In genomic region chr6:97346932-97347331, GRCm38 (mm10) we compare ENCODE assay signal across 21 mouse cellular contexts.
DNase-seq lines count a peak whose midpoint lies in the region; ATAC-seq lines count a peak whose summit lies in the region.
"Had no signal": no experiment of that assay in that cellular context is flagged by ENCODE, and none has a peak within 500 bp of the region (broad histone marks: within the 10 kb centered on the region; RNA-seq: fewer than 3 reads in every experiment).

No protein-coding gene starts in this region.

- peaks cover 17% of the 10 kb centered on the region for H3K4me1 ChIP-seq in kidney, embryonic 16.5 days (ENCODE audit: insufficient read depth, low read length)
- H3K4me1 ChIP-seq in kidney, embryonic 14.5 days (ENCODE audit: control insufficient read depth, insufficient read depth, low read length), result peaks cover 11% of the 10 kb centered on the region
- H3K4me1 ChIP-seq in intestine, embryonic 14.5 days (replicated peaks; ENCODE audit: control insufficient read depth, insufficient read depth, low read length), result peaks cover 7% of the 10 kb centered on the region; the same call in 1 of the 2 replicates
- 0 out of 2 replicates have a peak, but pooled peaks cover 4% of the 10 kb centered on the region for H3K4me1 ChIP-seq in stomach, embryonic 14.5 days (ENCODE audit: control insufficient read depth, insufficient read depth, low read length)
- peaks cover 26% of the 10 kb centered on the region for H3K4me1 ChIP-seq in forebrain, embryonic 12.5 days

- H3K4me2 ChIP-seq in kidney, embryonic 16.5 days (replicated peaks; ENCODE audit: low read depth, low read length), result no peak overlapping the region
- no peak overlapping the region for H3K4me2 ChIP-seq in kidney, embryonic 14.5 days (replicated peaks; ENCODE audit: low read depth, low read length)
- H3K4me2 ChIP-seq in intestine, embryonic 14.5 days (ENCODE audit: low read length), result no peak overlapping the region
- H3K4me2 ChIP-seq in stomach, embryonic 14.5 days (replicated peaks; ENCODE audit: low read depth, low read length), result no peak overlapping the region
- no peak overlapping the region for H3K4me2 ChIP-seq in forebrain, embryonic 12.5 days
- H3K4me2 ChIP-seq: heart, embryonic 15.5 days; hindbrain, embryonic 12.5 days; limb, embryonic 13.5 days had no signal

- no peak for ATAC-seq in kidney, embryonic 16.5 days (ENCODE audit: low FRiP score, low TSS enrichment)
- no peak for ATAC-seq in kidney, embryonic 14.5 days (ENCODE audit: low FRiP score, low TSS enrichment)
- ATAC-seq in intestine, embryonic 14.5 days (replicated peaks; ENCODE audit: low FRiP score, low TSS enrichment, low read depth), result no peak
- no peak for ATAC-seq in stomach, embryonic 14.5 days (ENCODE audit: insufficient number of reproducible peaks, insufficient read depth, low FRiP score, low read depth)
- no peak for ATAC-seq in forebrain, embryonic 12.5 days (ENCODE audit: low FRiP score)
- no peak for ATAC-seq in megakaryocyte progenitor cell, adult 5-6 weeks (replicated peaks; ENCODE audit: poor library complexity)
- ATAC-seq: activated CD4-positive, CD25-positive, alpha-beta regulatory T cell, adult 4 months; forebrain, embryonic 16.5 days had no signal

- 67% methylated on average over 1 of the region's 1 CpGs for WGBS in kidney, embryonic 16.5 days
- 67% methylated on average over 1 of the region's 1 CpGs for WGBS in kidney, embryonic 14.5 days
- WGBS in intestine, embryonic 14.5 days, result 81% methylated on average over 1 of the region's 1 CpGs
- 81% methylated on average over 1 of the region's 1 CpGs for WGBS in stomach, embryonic 14.5 days
- 94% methylated on average over 1 of the region's 1 CpGs for WGBS in forebrain, embryonic 12.5 days

- H3K9ac ChIP-seq in kidney, embryonic 16.5 days (replicated peaks; ENCODE audit: low read length), result no peak overlapping the region
- no peak overlapping the region for H3K9ac ChIP-seq in kidney, embryonic 14.5 days (ENCODE audit: low read depth, low read length)
- no peak overlapping the region for H3K9ac ChIP-seq in intestine, embryonic 14.5 days (ENCODE audit: low read length)
- no peak overlapping the region for H3K9ac ChIP-seq in stomach, embryonic 14.5 days (replicated peaks; ENCODE audit: low read depth, low read length)
- H3K9ac ChIP-seq in forebrain, embryonic 12.5 days, result no peak overlapping the region
- H3K9ac ChIP-seq: heart, embryonic 15.5 days; hindbrain, embryonic 12.5 days; limb, embryonic 13.5 days had no signal

- H3K27ac ChIP-seq in kidney, embryonic 16.5 days (ENCODE audit: low read length), result 0 out of 2 replicates have a peak overlapping the region, but pooled peaks have one; percentile 11
- no peak overlapping the region for H3K27ac ChIP-seq in kidney, embryonic 14.5 days (ENCODE audit: low read depth, low read length)
- peak overlapping the region; percentile 33; the same call in 1 of the 2 replicates for H3K27ac ChIP-seq in intestine, embryonic 14.5 days (ENCODE audit: low read depth)
- peak overlapping the region; percentile 48; the same call in 1 of the 2 replicates for H3K27ac ChIP-seq in stomach, embryonic 14.5 days (ENCODE audit: low read length)
- no peak overlapping the region for H3K27ac ChIP-seq in forebrain, embryonic 12.5 days
- H3K27ac ChIP-seq: heart, embryonic 15.5 days; hindbrain, embryonic 12.5 days; limb, embryonic 13.5 days; midbrain, embryonic 10.5 days had no signal

- H3K27me3 ChIP-seq in kidney, embryonic 16.5 days (ENCODE audit: insufficient read depth, low read length), result no peaks in the 10 kb centered on the region
- H3K27me3 ChIP-seq in kidney, embryonic 14.5 days (ENCODE audit: control insufficient read depth, insufficient read depth, low read length), result no peaks in the 10 kb centered on the region
- no peaks in the 10 kb centered on the region for H3K27me3 ChIP-seq in intestine, embryonic 14.5 days (replicated peaks; ENCODE audit: control insufficient read depth, insufficient read depth, low read length)
- H3K27me3 ChIP-seq in stomach, embryonic 14.5 days (ENCODE audit: control insufficient read depth, insufficient read depth, low read length), result no peaks in the 10 kb centered on the region
- peaks cover 6% of the 10 kb centered on the region for H3K27me3 ChIP-seq in forebrain, embryonic 12.5 days
- H3K27me3 ChIP-seq: heart, embryonic 15.5 days; hindbrain, embryonic 12.5 days; limb, embryonic 13.5 days had no signal

- no peak overlapping the region for H3K4me3 ChIP-seq in kidney, embryonic 16.5 days (ENCODE audit: low read length)
- H3K4me3 ChIP-seq in kidney, embryonic 14.5 days (ENCODE audit: low read length), result no peak overlapping the region
- no peak overlapping the region for H3K4me3 ChIP-seq in intestine, embryonic 14.5 days (ENCODE audit: low read depth, low read length)
- H3K4me3 ChIP-seq in stomach, embryonic 14.5 days (ENCODE audit: low read depth, low read length), result no peak overlapping the region
- H3K4me3 ChIP-seq in forebrain, embryonic 12.5 days (replicated peaks), result no peak overlapping the region
- H3K4me3 ChIP-seq: heart, embryonic 15.5 days; hindbrain, embryonic 12.5 days; limb, embryonic 13.5 days; midbrain, embryonic 10.5 days had no signal

- no peaks in the 10 kb centered on the region for H3K9me3 ChIP-seq in kidney, embryonic 16.5 days (ENCODE audit: low read length)
- H3K9me3 ChIP-seq in kidney, embryonic 14.5 days (ENCODE audit: control insufficient read depth, low read length), result no peaks in the 10 kb centered on the region
- H3K9me3 ChIP-seq in intestine, embryonic 14.5 days (ENCODE audit: control insufficient read depth, low read length), result no peaks in the 10 kb centered on the region
- no peaks in the 10 kb centered on the region for H3K9me3 ChIP-seq in stomach, embryonic 14.5 days (ENCODE audit: control insufficient read depth, low read depth, low read length)
- H3K9me3 ChIP-seq in forebrain, embryonic 12.5 days, result no peaks in the 10 kb centered on the region; the same call in 1 of the 2 replicates
- H3K9me3 ChIP-seq: heart, embryonic 15.5 days; hindbrain, embryonic 12.5 days; limb, embryonic 13.5 days; midbrain, embryonic 10.5 days had no signal

- DNase-seq in heart, adult 9 months (ENCODE audit: low spot score in 2 of 2), result peak; percentile 6 to 15
- no peak for DNase-seq in heart, postnatal 4 days
- DNase-seq in intestine, embryonic 14.5 days (ENCODE audit: low spot score), result no peak
- DNase-seq: adrenal gland, postnatal 14 days; cerebellum, adult 11 months; cerebellum, postnatal 14 days; embryo, embryonic 11 days; right cerebral cortex, postnatal 25 days; thymus, postnatal 36 days had no signal

- no peaks in the 10 kb centered on the region for H3K36me3 ChIP-seq in kidney, embryonic 16.5 days (ENCODE audit: insufficient read depth, low read length)
- H3K36me3 ChIP-seq in kidney, embryonic 14.5 days (ENCODE audit: control insufficient read depth, insufficient read depth, low read length), result no peaks in the 10 kb centered on the region
- H3K36me3 ChIP-seq in intestine, embryonic 14.5 days (ENCODE audit: control insufficient read depth, insufficient read depth, low read length), result no peaks in the 10 kb centered on the region
- no peaks in the 10 kb centered on the region for H3K36me3 ChIP-seq in stomach, embryonic 14.5 days (ENCODE audit: control insufficient read depth, insufficient read depth, low read length)
- H3K36me3 ChIP-seq in forebrain, embryonic 12.5 days (replicated peaks), result no peaks in the 10 kb centered on the region; the same call in 1 of the 2 replicates
- H3K36me3 ChIP-seq: G1E; heart, embryonic 15.5 days; hindbrain, embryonic 12.5 days; limb, embryonic 13.5 days had no signal

Comparison
In these comparisons a context has a peak if more than half of its experiments do, and no peak if none do; other contexts are left out.
1. DNase-seq: peak in heart, adult 9 months (2 of 2); none in heart, postnatal 4 days (single experiment) and intestine, embryonic 14.5 days (single experiment).
2. H3K27ac ChIP-seq: peak in kidney, embryonic 16.5 days (single experiment), intestine, embryonic 14.5 days (single experiment) and stomach, embryonic 14.5 days (single experiment); none in kidney, embryonic 14.5 days (single experiment) and forebrain, embryonic 12.5 days (single experiment).